Mouse (Mus musculus): Measurements from ENCODE around the gene Mpped2.

Gene Mpped2

GRCm38 (mm10) chr2:106798824-106799223, 105.8 kb downstream of the Mpped2 start:
- DNase-seq (ENCODE audit: low spot score in 2 of 2) = no peak

GRCm38 (mm10) chr2:106815898-106816297, 122.8 kb downstream of the Mpped2 start:
- DNase-seq (ENCODE audit: low spot score in 2 of 2) = no peak

- DNase-seq (ENCODE audit: low spot score in 2 of 2) = no peak
These were observed 128.2 kb downstream of the Mpped2 start for GRCm38 (mm10) chr2:106821292-106821691.

- DNase-seq (ENCODE audit: low spot score in 2 of 2) = no peak
These were observed 128.8 kb downstream of the Mpped2 start for GRCm38 (mm10) chr2:106821883-106822282.

DNA sequence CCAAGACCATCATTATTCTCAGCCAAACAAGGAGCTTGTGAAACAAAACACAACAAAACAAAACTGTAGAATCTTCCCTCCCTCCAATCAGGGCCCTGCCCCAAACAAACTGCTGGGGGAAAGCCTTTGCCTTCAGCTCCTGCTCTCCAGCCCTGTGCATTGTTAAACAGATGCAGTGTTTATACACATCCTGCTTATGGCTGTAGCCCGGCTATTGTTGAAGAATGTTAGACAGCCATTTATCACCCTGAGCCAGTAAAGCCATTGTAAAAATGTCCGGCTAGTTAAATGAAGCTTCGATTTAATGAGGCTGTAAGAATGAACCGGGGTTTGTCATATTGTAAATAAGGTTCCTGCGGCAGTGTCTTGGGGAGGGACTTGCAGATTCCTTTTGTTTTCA, 129.5 kb downstream of the Mpped2 start:
- no peak for DNase-seq (ENCODE audit: low spot score in 2 of 2)

GRCm38 (mm10) chr2:106825461-106825860, 132.4 kb downstream of the Mpped2 start:
- no peak for DNase-seq (ENCODE audit: low spot score in 2 of 2)

DNA sequence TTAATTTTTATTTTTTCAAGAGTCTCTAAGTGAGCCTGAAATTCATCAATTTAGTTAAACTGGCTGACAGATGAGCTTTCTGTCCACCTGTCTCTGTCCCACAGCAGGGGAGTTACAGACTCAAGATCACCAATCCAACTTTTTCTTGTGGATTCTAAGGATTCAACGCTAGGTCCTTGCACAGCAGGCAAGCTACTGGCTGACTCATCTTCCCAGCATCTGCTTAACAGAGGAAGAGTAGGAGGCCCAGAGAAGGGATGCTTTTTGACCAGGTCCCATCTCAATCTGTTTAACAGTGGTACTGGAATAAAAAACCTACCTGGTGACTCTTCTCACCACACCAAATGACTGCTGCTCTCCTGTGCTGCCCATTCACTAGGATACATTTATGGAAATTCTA, 133.0 kb downstream of the Mpped2 start:
- DNase-seq (ENCODE audit: low spot score in 2 of 2) = no peak

GRCm38 (mm10) chr2:106826806-106827205, 133.7 kb downstream of the Mpped2 start:
- no peak for DNase-seq (ENCODE audit: low spot score in 2 of 2)

- DNase-seq (ENCODE audit: low spot score in 2 of 2) = no peak
These were observed 135.7 kb downstream of the Mpped2 start for GRCm38 (mm10) chr2:106828573-106829310.

DNA sequence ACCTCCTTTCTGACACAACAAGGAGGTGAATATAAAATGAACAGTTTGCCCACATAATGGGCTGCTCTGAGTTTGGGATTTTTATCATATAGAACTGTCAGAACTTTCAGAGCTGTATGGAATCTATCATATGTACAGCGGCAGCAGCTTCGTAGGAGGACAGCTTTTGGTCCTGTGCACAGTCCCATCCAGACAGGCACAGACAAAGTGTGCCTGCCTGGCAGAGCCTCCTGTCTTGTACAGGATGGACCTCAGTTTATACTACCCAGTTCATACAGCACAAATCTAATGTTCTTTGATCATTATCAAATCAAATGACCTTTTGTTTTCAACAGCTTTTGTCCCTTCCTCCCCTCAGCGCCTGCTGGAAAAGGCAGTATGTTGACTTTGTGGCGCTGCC, 136.4 kb downstream of the Mpped2 start:
- no peak for DNase-seq (ENCODE audit: low spot score in 2 of 2)

- no peak for DNase-seq (ENCODE audit: low spot score in 2 of 2)
These were observed 139.5 kb downstream of the Mpped2 start for GRCm38 (mm10) chr2:106832577-106832976.

DNA sequence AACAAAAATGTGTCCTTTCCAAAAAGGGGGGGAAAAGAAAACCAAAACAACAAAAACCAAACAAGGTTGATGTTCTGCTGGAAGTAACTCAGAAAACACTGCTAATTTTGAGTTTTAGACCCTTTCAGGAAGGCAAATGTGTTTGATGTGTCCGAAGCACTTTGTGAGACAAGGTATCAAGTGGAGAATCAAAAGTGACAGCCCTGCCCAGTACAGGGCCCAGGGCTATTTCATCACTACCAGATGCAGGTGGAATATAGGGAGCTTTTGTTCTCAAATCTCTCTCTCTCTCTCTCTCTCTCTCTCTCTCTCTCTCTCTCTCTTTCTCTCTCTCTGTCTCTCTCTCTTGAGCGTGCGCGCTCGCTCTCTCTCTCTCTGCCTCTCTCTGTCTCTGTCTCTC, 140.1 kb downstream of the Mpped2 start:
- no peak for DNase-seq (ENCODE audit: low spot score in 2 of 2)

DNA sequence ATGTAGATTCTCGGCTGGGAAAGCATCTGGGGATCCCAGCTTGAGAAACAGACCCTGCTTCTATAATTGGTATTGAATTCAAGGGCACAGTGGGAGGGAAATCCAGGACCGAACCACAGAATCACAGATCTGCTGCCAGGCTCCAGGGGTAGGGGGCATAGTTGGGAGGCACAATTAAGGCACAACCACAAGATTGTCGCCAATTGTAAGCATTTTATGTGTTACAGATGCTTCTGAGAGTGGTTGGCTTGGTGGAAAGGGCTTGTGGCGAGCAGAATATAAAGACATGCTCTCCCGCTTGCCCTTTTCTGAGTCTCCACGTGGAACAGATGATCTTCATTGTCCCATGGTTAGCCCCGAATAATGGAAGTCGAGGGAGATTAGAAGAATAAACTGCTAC, 142.3 kb downstream of the Mpped2 start:
- DNase-seq (ENCODE audit: low spot score in 2 of 2) = no peak

DNA sequence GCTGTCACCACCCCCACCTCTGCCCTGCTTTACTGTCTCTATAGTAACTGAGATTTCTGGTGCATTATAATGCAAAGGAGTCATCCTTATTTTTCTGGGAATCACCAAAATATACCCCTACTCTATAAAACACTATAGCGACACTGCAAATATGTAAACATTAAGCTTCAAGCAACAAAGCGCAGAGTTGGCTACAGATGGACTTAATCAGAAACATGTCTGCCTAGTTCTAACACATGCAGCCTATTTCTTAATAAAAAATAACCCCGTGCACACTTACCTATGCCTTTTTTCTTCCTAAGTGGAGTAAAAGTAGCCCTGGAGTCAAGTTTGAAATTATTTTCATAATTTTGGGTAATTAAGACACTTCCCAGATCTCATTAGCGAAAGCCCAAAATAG, 144.2 kb downstream of the Mpped2 start:
- DNase-seq (ENCODE audit: low spot score in 2 of 2) = no peak

- no peak for DNase-seq (ENCODE audit: low spot score in 2 of 2)
These were observed 151.1 kb downstream of the Mpped2 start for GRCm38 (mm10) chr2:106844147-106844546.

GRCm38 (mm10) chr2:106844766-106845678, 152.0 kb downstream of the Mpped2 start:
- DNase-seq (ENCODE audit: low spot score in 2 of 2) = no peak

DNA sequence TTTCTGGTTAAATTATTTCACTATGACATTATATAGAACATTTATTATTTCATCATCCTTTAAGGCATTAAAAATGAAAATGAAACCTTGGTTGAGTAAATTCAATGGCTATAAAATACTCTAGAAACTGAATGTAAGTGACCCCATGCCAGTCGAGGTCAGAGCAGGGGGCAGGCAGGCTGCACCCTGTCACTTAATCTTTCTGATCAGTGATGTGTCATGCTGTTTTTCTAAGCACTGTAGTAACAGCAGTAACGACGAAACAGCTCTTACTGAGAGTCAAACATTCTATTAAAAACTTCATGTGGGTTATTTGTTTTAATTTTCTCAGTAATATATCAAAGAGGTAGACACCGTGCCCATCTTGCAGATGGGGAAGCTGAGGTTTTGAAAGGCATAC, 153.4 kb downstream of the Mpped2 start:
- no peak for DNase-seq (ENCODE audit: low spot score in 2 of 2)

- no peak for DNase-seq (ENCODE audit: low spot score in 2 of 2)
These were observed 156.3 kb downstream of the Mpped2 start for GRCm38 (mm10) chr2:106849389-106849788.

- DNase-seq (ENCODE audit: low spot score in 2 of 2) = no peak
These were observed 158.4 kb downstream of the Mpped2 start for GRCm38 (mm10) chr2:106851515-106851914.

- no peak for DNase-seq (ENCODE audit: low spot score in 2 of 2)
These were observed 161.1 kb downstream of the Mpped2 start for GRCm38 (mm10) chr2:106854213-106854612.

DNA sequence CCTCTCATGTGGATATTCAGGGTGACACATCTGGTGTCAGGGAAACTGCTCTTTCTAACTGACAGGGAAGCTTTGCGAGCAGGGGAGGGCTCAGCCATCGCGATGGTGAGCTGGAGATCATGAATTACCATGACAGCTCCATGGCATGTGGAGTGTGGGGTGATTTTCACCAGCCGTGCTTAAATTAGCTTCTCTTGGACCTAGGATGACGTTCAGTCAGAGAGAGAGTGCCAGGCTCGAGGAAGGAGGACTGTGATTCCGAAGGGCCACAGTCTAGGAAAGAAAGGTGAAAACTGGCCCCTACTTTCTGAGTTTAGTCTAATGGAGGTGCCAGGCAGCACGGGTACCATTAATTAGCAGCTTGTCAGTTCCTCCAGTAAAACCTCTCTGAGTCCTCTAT, 161.7 kb downstream of the Mpped2 start:
- no peak for DNase-seq (ENCODE audit: low spot score in 2 of 2)

- DNase-seq (ENCODE audit: low spot score in 2 of 2) = no peak
These were observed 162.1 kb downstream of the Mpped2 start for GRCm38 (mm10) chr2:106855184-106855583.
